Mouse (Mus musculus) heart, postnatal 0 days (tissue): ENCODE measurements around the gene Endou. TPM values are rescaled to one million over a fixed set of nuclear protein-coding genes. Genes with fewer than 3 reads are reported as not detected.

Experiments used
- ATAC-seq: fragments of 200-750 bp; cut with Nextera tagmentation; 2 replicates; pipeline ENCODE4 v1.8.0; 2017; ENCODE audit warnings: low read depth, moderate number of reproducible peaks, moderate library complexity; ENCODE audit not compliant: insufficient read depth
- DNase-seq: peaks from one replicate; pipeline ENCODE4 v3.0.0-alpha.2; 2016; ENCODE audit warnings: low spot score
- H3K27ac ChIP-seq: fragments of 300-500 bp; sonication (generic); 2 replicates; pipeline ENCODE4 v1.5.1; 2014; ENCODE audit warnings: low read depth, mild to moderate bottlenecking
- H3K27me3 ChIP-seq: fragments of 300-500 bp; sonication (generic); 2 replicates; pipeline ENCODE4 v1.6.1; 2014; ENCODE audit warnings: low read length, mixed read lengths; ENCODE audit not compliant: control insufficient read depth, insufficient read depth
- H3K36me3 ChIP-seq: fragments of 300-500 bp; sonication (generic); replicated peaks from 2 replicates; pipeline ENCODE4 v1.6.1; 2014; ENCODE audit warnings: low read length, mixed read lengths; ENCODE audit not compliant: control insufficient read depth, insufficient read depth
- H3K4me1 ChIP-seq: fragments of 300-500 bp; sonication (generic); 2 replicates; pipeline ENCODE4 v1.6.1; 2014; ENCODE audit warnings: antibody characterized with exemption; ENCODE audit not compliant: control insufficient read depth, insufficient read depth
- H3K4me2 ChIP-seq: fragments of 300-500 bp; sonication (generic); 2 replicates; pipeline ENCODE4 v1.6.1; 2014; ENCODE audit warnings: low read depth, mild to moderate bottlenecking, low read length, moderate library complexity
- H3K4me3 ChIP-seq: fragments of 300-500 bp; sonication (generic); 2 replicates; pipeline ENCODE4 v1.5.1; 2014; ENCODE audit warnings: low read depth, low read length
- H3K9ac ChIP-seq: fragments of 300-500 bp; sonication (generic); replicated peaks from 2 replicates; pipeline ENCODE4 v1.6.1; 2014; ENCODE audit warnings: low read depth, low read length, mixed read lengths
- H3K9me3 ChIP-seq: fragments of 300-500 bp; sonication (generic); replicated peaks from 2 replicates; pipeline ENCODE4 v1.6.1; 2016; ENCODE audit warnings: low read length; ENCODE audit not compliant: control insufficient read depth
- CTCF ChIP-seq: IDR thresholded peaks from 2 replicates; pipeline ENCODE4 v1.5.1; 2016; ENCODE audit warnings: antibody characterized with exemption, control low read depth, low read depth
- EP300 ChIP-seq: IDR thresholded peaks from 2 replicates; pipeline ENCODE4 v1.6.1; 2016; ENCODE audit warnings: antibody characterized with exemption, low read depth
- WGBS: fragments of 180-500 bp; shearing (Covaris S2); extraction: QIAGEN DNeasy Blood & Tissue Kit; methylation state at CpG from one replicate; pipeline ENCODE4 v1.1.7; 2014; 5-methylcytosine and 5-hydroxymethylcytosine counted together
- polyA plus RNA-seq: library from polyadenylated mRNA; unstranded; fragments of >200 nt; fragmentation: Nextera tagmentation; extraction: Ambion mirVana; gene quantifications from 2 replicates; pipeline ENCODE4 v1.2.1, GENCODE M21; 2015
- total RNA-seq: library from RNA; depleted of rRNA; stranded (reverse); fragments of >200 nt; gene quantifications from 2 replicates; pipeline ENCODE4 v1.2.3, GENCODE M21; 2014; ENCODE audit warnings: low replicate concordance

The Endou gene
- total and polyA plus RNA-seq, 2 experiments from 2014 or later, result 0.95 to 5.6 TPM

DNA sequence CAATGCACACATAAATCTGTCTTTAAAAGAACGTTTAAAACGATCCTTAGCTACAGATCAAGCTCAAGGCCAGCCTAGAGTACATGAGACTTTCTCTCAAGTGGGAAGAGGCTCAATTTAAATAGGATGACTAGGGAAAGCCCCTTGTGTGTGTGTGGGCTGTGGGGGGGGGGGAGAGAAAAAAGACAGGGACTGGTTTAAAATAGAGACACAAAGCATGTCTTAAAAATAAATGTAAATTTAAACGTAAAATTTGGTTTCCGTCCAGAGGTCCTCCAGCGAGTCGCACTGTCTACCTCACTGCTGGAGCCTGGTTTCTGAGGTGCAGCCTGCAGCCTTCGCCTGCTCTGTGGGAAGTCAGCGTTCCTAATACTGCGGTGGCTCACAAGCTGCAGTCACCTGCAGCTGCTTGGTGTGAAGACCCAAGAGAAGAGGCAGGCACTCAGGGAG lies 9.2 kb upstream of the Endou start:
- 81% methylated on average over 9 of the region's 9 CpGs for WGBS
- no peaks in the 10 kb centered on the region for H3K9me3 ChIP-seq
- no peak for ATAC-seq
- no peak overlapping the region for H3K27ac ChIP-seq
- no peak for DNase-seq
- H3K4me3 ChIP-seq, result no peak overlapping the region
- TF ChIP-seq CTCF (no peak), EP300 (no peak)
- peaks cover 15% of the 10 kb centered on the region for H3K4me1 ChIP-seq
- no peak overlapping the region for H3K4me2 ChIP-seq
- no peaks in the 10 kb centered on the region for H3K27me3 ChIP-seq
- no peaks in the 10 kb centered on the region for H3K36me3 ChIP-seq
- H3K9ac ChIP-seq, result no peak overlapping the region

DNA sequence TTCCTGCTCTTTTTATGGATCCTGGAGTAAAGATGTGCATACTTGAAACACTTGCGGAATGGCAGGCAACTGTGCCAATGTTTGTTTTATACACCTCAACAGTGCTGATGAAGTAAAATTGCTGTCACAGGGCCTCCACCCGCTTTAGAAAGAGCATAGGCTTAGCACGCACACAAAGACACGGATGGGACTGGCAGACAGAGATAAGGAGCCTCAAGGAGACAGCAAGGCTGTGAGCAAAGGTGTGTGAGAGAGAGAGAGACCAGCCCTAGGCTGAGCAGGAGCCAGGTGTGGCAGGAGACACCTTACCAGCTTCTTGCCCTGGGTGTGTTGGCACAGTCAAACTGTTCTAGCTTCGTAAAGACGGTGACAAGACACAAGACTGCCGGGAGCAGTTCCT lies 7.8 kb upstream of the Endou start:
- Histone ChIP-seq H3K9me3 (no peaks in the 10 kb centered on the region), H3K4me3 (no peak overlapping the region), H3K36me3 (no peaks in the 10 kb centered on the region), H3K4me1 (peaks cover 13% of the 10 kb centered on the region), H3K4me2 (no peak overlapping the region), H3K9ac (no peak overlapping the region), H3K27me3 (no peaks in the 10 kb centered on the region), H3K27ac (no peak overlapping the region)
- 78% methylated on average over 7 of the region's 7 CpGs for WGBS
- ATAC-seq (no peak), DNase-seq (no peak)
- no peak for TF ChIP-seq CTCF
- no peak for TF ChIP-seq EP300

DNA sequence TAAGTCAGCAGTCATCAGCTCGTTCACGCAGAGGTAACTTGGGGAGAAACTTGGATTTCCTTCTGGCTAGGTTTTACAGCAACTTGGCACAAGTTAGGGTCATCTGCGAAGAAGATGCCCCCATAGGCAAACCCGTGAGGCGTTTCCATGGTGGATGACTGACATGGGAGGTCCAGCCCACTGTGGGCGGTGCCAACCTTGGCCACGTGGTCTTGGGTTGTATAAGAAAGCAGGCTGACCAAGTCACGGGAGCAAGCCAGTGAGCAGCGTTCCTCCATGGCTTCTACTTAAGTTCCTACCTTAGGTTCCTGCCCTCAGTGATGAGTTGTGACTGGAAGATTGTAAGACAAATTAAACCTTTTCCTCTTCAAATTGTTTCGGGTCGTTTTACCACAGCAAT lies 849 bp upstream of the Endou start:
- ATAC-seq (no peak), DNase-seq (no peak)
- peaks cover 10% of the 10 kb centered on the region; the same call in 1 of the 2 replicates for H3K4me1 ChIP-seq
- H3K27ac ChIP-seq, result no peak overlapping the region
- no peak overlapping the region for H3K4me2 ChIP-seq
- H3K27me3 ChIP-seq, result no peaks in the 10 kb centered on the region
- H3K36me3 ChIP-seq, result no peaks in the 10 kb centered on the region
- H3K4me3 ChIP-seq, result no peak overlapping the region
- H3K9ac ChIP-seq, result no peak overlapping the region
- 88% methylated on average over 11 of the region's 11 CpGs for WGBS
- H3K9me3 ChIP-seq, result no peaks in the 10 kb centered on the region
- TF ChIP-seq EP300 (no peak), CTCF (no peak)

DNA sequence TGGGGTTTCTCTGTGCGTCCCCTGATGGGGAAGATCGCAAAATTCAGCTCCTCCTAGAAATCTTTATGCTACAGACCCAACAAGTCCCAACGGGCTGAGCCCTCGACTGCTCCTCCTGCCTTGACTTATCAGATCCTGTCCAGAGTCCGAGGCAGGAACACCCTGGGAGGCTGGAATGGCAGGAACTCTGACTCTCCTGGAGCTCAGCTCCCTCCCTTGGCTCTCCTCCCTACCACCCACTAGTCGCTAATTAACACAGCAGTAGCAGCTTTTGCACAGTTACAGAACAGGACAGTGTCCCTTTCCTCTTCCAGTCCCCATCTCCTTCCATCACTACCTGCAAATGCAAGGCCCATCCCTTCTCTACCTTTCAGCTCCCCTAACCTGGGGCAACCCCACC lies 774 bp downstream of the Endou start:
- Histone ChIP-seq H3K36me3 (no peaks in the 10 kb centered on the region), H3K27me3 (no peaks in the 10 kb centered on the region), H3K4me3 (no peak overlapping the region; the same call in 1 of the 2 replicates), H3K27ac (peak overlapping the region; percentile 3; the same call in 1 of the 2 replicates), H3K9me3 (no peaks in the 10 kb centered on the region), H3K4me2 (no peak overlapping the region), H3K4me1 (peaks cover 10% of the 10 kb centered on the region; the same call in 1 of the 2 replicates), H3K9ac (no peak overlapping the region; the same call in 1 of the 2 replicates)
- 36% methylated on average over 6 of the region's 6 CpGs for WGBS
- ATAC-seq, result no peak
- TF ChIP-seq EP300 (no peak), CTCF (no peak)
- DNase-seq, result no peak

DNA sequence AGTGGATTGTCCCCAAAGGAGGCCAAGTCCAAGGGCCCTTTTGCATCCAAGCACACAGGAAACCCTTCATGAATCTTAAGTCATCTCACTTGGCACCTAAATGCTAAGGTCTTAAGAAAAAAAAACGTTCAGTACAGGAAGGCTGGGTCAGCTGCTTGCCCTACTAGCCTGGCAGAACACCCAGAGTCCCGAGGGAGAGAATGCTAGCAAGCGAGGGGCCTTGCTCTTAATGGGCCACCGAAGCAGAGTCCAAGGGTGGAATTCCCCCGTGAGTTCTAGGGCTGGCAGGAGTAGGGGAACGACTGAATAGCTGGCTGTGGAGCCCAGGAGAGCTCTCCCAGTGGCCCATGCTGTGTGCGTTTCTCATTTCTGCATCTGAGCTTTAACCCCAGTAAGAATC lies 2.3 kb downstream of the Endou start:
- TF ChIP-seq EP300 (no peak), CTCF (no peak)
- H3K27ac ChIP-seq, result peak overlapping the region; percentile 5; the same call in 1 of the 2 replicates
- WGBS, result 59% methylated on average over 7 of the region's 7 CpGs

DNA sequence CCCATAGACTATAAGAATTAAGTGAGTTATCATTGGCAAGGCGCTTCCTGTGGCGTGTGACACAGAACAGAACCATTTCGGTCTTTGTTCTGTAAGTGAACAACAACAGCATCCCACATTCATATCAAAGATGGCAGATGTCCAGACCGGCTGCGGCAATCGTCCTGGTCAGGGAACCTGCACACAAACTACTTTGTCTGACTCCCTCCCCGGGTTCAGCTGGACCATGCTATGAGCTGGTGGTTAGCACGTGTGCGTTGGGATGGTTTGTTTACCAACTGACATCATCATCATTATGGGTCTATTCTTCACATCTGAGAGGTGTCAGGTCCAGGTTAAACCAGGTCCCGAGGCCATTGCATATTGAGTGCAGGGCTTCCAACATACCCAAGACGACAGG lies 2.7 kb downstream of the Endou start:
- DNase-seq, result no peak
- Histone ChIP-seq H3K36me3 (no peaks in the 10 kb centered on the region), H3K9me3 (no peaks in the 10 kb centered on the region), H3K9ac (no peak overlapping the region), H3K4me1 (peaks cover 10% of the 10 kb centered on the region; the same call in 1 of the 2 replicates), H3K27me3 (no peaks in the 10 kb centered on the region), H3K27ac (no peak overlapping the region; the same call in 1 of the 2 replicates), H3K4me2 (no peak overlapping the region), H3K4me3 (no peak overlapping the region)
- no peak for ATAC-seq
- 59% methylated on average over 11 of the region's 11 CpGs for WGBS
- no peak for TF ChIP-seq EP300
- no peak for TF ChIP-seq CTCF

More for the DNA sequence above, 2.3 kb downstream of the Endou start:
- DNase-seq (no peak), ATAC-seq (no peak)
- Histone ChIP-seq H3K4me2 (no peak overlapping the region), H3K9me3 (no peaks in the 10 kb centered on the region), H3K36me3 (no peaks in the 10 kb centered on the region), H3K27me3 (no peaks in the 10 kb centered on the region), H3K4me3 (no peak overlapping the region), H3K9ac (no peak overlapping the region), H3K4me1 (peaks cover 10% of the 10 kb centered on the region; the same call in 1 of the 2 replicates)
